Mouse (Mus musculus) heart, embryonic 16.5 days (tissue): ENCODE measurements around the gene Icos. TPM values are rescaled to one million over a fixed set of nuclear protein-coding genes. Genes with fewer than 3 reads are reported as not detected.

Experiments
- ATAC-seq: fragments of 200-750 bp; cut with Nextera tagmentation; replicated peaks from 2 replicates; pipeline ENCODE4 v1.8.0; 2017; ENCODE audit warnings: moderate number of reproducible peaks; ENCODE audit not compliant: insufficient read depth, low FRiP score; ENCODE audit errors: extremely low read depth
- H3K27ac ChIP-seq: fragments of 300-500 bp; sonication (generic); 2 replicates; pipeline ENCODE4 v1.5.1; 2014; ENCODE audit warnings: mild to moderate bottlenecking, low read length, control low read depth, moderate library complexity
- H3K27me3 ChIP-seq: fragments of 300-500 bp; sonication (generic); 2 replicates; pipeline ENCODE4 v1.6.1; 2014; ENCODE audit warnings: low read length, mixed read lengths; ENCODE audit not compliant: control insufficient read depth, insufficient read depth
- H3K36me3 ChIP-seq: fragments of 300-500 bp; sonication (generic); 2 replicates; pipeline ENCODE4 v1.6.1; 2014; ENCODE audit not compliant: control insufficient read depth, insufficient read depth
- H3K4me1 ChIP-seq: fragments of 300-500 bp; sonication (generic); 2 replicates; pipeline ENCODE4 v1.6.1; 2014; ENCODE audit warnings: low read length, mixed read lengths; ENCODE audit not compliant: control insufficient read depth, insufficient read depth
- H3K4me2 ChIP-seq: fragments of 300-500 bp; sonication (generic); 2 replicates; pipeline ENCODE4 v1.6.1; 2014; ENCODE audit warnings: low read depth, mild to moderate bottlenecking, control low read depth, low read length
- H3K4me3 ChIP-seq: fragments of 300-500 bp; sonication (generic); 2 replicates; pipeline ENCODE4 v1.5.1; 2014; ENCODE audit warnings: mild to moderate bottlenecking, control low read depth, low read length
- H3K9ac ChIP-seq: fragments of 300-500 bp; sonication (generic); 2 replicates; pipeline ENCODE4 v1.6.1; 2014; ENCODE audit warnings: low read length, control low read depth
- H3K9me3 ChIP-seq: fragments of 300-500 bp; sonication (generic); replicated peaks from 2 replicates; pipeline ENCODE4 v1.6.1; 2016; ENCODE audit warnings: low read length; ENCODE audit not compliant: control insufficient read depth
- WGBS: fragments of 180-500 bp; shearing (Covaris S2); extraction: QIAGEN DNeasy Blood & Tissue Kit; methylation state at CpG from one replicate; pipeline ENCODE4 v1.1.7; 2014; 5-methylcytosine and 5-hydroxymethylcytosine counted together
- polyA plus RNA-seq: library from polyadenylated mRNA; unstranded; fragments of >200 nt; fragmentation: Nextera tagmentation; extraction: Ambion mirVana; gene quantifications from 2 replicates; pipeline ENCODE4 v1.2.1, GENCODE M21; 2015

Gene Icos
- polyA plus RNA-seq, 1 experiment from 2014 or later: 1.2 TPM

DNA sequence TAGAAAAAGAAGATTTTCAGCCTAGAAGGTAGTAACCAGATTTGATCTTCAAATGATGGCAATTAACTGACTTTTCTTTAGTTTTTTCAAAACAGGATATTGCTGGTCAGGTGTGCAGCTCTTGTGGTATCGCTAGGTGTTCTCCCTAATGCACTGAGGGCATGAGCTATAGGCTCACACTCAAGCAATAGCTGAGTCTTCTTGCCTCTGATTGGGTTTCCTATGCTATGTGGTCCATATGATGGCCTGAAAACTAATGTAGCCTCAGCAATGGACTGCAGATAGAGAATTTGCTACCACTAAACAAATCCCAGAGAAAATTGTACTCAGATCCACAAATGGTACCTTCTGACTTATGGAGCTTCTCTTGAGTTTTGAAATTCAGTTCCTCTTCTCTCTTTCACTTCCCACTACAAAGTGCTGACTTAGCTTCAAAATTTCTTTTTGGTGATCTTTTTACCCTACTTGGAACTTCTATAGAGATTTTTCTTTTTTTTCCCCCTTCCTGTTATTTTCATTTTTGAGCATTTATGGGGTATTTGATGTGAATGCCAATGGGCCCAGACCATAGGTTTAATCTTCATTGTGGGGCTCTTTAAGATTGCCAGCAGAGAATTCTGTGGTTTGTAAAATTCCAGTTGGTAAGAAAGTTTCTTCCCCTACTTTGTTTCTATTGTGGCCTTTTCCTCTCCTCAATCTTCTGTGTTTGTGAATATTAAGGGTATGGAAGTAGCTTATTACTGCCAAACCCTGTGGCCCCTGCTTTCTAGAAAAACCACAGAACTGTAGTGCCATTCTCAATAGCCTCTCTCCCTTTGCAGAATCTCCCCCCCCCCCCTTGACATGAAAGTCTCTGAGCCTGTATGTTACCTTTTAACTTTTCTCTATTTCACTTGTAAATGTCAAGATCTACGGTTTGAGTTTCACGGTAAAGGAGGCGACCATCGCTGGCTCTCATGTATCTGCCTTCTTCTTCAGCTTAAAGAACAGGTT is 36.4 kb upstream of the Icos start:
- no peaks in the 10 kb centered on the region for H3K36me3 ChIP-seq
- WGBS: 88% methylated on average over 5 of the region's 5 CpGs
- no peak overlapping the region for H3K4me3 ChIP-seq
- no peak overlapping the region for H3K9ac ChIP-seq
- no peak overlapping the region for H3K4me2 ChIP-seq
- H3K4me1 ChIP-seq: no peaks in the 10 kb centered on the region
- H3K27me3 ChIP-seq: no peaks in the 10 kb centered on the region
- no peak for ATAC-seq
- H3K9me3 ChIP-seq: no peaks in the 10 kb centered on the region
- 0 out of 2 replicates have a peak overlapping the region, but pooled peaks have one; percentile 5 for H3K27ac ChIP-seq

DNA sequence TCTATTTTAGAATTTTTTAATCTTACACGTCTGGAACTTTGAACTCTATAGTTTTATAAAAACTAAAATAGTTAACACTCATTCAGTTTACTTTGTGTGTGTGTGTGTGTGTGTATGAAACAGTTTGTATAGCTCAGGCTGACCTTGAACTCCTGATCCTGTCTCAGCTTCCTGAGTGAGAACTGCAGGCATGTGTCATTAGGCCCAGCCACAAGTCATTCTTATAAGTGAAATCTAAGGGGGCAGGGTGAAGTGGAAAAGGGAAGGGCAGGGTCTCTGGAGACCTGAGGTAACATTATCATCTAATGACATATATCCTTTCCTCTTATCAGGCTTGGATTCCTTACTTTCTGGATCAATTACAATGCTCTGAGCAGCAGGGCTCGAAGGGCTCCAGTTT is 34.8 kb upstream of the Icos start:
- no peaks in the 10 kb centered on the region for H3K9me3 ChIP-seq
- ATAC-seq: no peak
- H3K9ac ChIP-seq: no peak overlapping the region
- no peak overlapping the region for H3K27ac ChIP-seq
- WGBS: 78% methylated on average over 2 of the region's 2 CpGs
- no peaks in the 10 kb centered on the region for H3K27me3 ChIP-seq
- no peak overlapping the region for H3K4me3 ChIP-seq
- no peaks in the 10 kb centered on the region for H3K36me3 ChIP-seq
- no peaks in the 10 kb centered on the region for H3K4me1 ChIP-seq
- H3K4me2 ChIP-seq: no peak overlapping the region

DNA sequence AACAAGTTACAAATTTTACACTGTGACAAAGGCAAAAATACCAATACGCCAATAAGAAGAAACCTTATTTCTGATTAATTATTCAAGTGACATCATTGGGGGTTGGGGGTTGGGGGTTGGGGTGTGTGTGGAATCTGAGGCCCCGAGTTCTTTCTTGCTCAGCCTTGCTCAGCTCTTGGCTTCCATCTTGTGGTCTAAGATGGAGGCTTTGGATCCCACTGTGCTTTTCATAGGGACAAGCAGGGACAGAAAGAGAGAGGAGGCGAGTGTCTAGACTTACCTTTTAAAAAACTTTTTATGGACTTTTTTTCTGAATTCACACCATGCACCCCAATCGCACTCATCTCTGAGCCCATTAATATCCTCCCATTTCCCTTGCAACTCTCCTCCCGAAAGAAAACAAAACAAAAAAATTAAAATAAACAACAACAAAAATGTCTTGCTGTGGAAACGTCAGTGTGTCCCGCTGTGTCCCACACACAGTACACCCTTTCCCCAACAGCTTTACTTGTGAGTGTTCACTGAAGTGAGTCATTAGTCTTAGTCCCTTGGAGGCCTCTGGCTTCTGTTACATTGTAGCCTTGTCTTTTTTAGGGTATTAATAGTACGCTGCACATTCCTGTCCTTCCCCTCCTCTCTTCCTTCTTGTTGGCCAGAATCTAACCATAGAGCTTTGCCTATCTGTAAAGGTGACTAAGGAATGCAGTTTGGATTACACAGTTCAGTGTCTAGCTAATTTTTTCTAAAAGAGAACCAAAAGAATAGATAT is 31.9 kb upstream of the Icos start:
- no peaks in the 10 kb centered on the region for H3K4me1 ChIP-seq
- no peak overlapping the region for H3K4me2 ChIP-seq
- H3K9ac ChIP-seq: no peak overlapping the region
- no peaks in the 10 kb centered on the region; the same call in 1 of the 2 replicates for H3K9me3 ChIP-seq
- H3K36me3 ChIP-seq: no peaks in the 10 kb centered on the region
- no peak overlapping the region for H3K4me3 ChIP-seq
- ATAC-seq: peak; percentile 83
- no peaks in the 10 kb centered on the region for H3K27me3 ChIP-seq
- H3K27ac ChIP-seq: peak overlapping the region; percentile 40; the same call in 1 of the 2 replicates
- 65% methylated on average over 8 of the region's 8 CpGs for WGBS

DNA sequence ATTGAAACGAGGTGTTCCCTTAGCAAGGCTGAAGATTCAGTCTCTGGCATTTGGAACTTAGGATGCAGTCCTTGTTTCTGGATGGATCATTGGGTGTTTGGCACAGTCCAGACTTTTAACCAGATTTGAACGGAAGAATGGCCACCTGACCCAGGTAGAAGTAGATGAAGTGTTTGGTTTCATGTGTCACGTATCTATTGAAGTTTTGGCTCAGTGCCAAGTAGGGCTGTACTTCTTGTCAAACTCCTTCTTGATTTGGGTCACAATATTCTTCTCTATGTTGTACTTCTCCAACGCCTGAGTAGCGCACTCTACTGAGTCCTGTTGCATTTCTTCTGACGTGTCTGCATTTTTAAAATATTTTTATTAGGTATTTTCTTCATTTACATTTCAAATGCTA is 29.6 kb upstream of the Icos start:
- H3K4me2 ChIP-seq: no peak overlapping the region
- ATAC-seq: no peak
- H3K27me3 ChIP-seq: no peaks in the 10 kb centered on the region
- H3K4me1 ChIP-seq: peaks cover 9% of the 10 kb centered on the region
- H3K36me3 ChIP-seq: no peaks in the 10 kb centered on the region
- 79% methylated on average over 6 of the region's 6 CpGs for WGBS
- no peak overlapping the region for H3K27ac ChIP-seq
- no peak overlapping the region for H3K4me3 ChIP-seq
- no peaks in the 10 kb centered on the region; the same call in 1 of the 2 replicates for H3K9me3 ChIP-seq
- H3K9ac ChIP-seq: no peak overlapping the region

DNA sequence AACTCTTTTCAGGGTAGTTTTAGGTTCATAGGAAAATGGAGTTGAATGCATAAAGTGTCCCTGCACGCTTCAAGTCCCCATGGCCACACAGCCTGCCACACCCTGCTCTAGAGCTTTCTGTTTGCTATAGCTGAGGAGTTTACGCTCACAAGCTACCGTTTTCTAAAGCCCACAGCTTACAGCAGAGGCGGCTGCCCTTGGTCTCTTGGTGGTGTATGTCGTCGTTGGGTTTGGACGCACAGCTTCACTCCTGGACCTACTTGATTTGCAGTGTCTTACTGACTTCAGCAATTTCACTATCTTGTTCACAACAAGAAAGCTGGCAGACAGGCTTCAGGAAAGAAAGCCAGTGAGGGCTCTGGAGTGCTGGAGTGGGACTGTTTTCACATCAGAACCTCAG is 24.8 kb upstream of the Icos start:
- Histone ChIP-seq H3K9me3 (no peaks in the 10 kb centered on the region; the same call in 1 of the 2 replicates), H3K36me3 (no peaks in the 10 kb centered on the region), H3K9ac (peak overlapping the region; percentile 57), H3K27me3 (no peaks in the 10 kb centered on the region), H3K4me1 (peaks cover 10% of the 10 kb centered on the region), H3K27ac (peak overlapping the region; percentile 64), H3K4me2 (peak overlapping the region; percentile 36), H3K4me3 (no peak overlapping the region; the same call in 1 of the 2 replicates)
- ATAC-seq: 0 out of 2 replicates have a peak, but pooled peaks have one; percentile 10
- WGBS: 29% methylated on average over 7 of the region's 7 CpGs

DNA sequence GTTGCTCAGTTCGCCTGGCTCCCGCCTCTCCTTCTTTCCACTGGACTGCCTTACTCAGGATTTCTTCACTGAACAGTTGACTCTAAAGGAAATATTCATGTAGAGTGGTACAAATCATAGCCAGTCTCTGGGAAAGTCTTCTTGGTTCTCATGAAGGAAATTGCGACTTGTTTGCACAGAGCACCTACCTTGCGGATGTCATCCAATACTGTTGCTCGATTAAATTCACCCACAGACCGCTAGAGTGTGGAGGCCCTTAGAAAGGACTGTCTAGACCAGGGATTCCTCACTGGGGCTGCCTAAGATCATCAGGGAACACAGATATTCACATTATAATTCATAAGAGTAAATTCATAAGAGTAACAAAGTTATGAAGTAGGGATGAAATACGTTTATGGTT is 24.0 kb upstream of the Icos start:
- 89% methylated on average over 7 of the region's 7 CpGs for WGBS
- H3K4me2 ChIP-seq: no peak overlapping the region

DNA sequence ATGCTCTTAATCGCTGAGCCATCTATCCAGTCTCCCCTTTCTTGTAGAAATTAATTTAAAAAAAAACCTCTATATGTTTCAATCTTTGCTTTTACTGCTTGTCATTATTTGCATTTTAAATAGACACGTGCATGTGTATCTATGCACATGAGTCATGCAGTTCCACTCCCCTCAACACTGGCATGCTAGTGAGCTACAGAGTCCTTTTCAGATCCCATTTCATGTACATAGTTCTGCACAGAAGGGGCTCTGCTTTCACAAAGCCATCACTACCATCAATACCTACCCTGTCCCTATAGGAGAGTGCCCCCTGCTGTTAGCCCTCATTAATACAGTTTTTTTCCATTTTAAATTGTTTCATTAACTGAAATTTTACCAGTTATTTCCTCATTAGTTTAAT is 23.0 kb upstream of the Icos start:
- H3K36me3 ChIP-seq: no peaks in the 10 kb centered on the region
- no peak overlapping the region for H3K4me3 ChIP-seq
- H3K4me2 ChIP-seq: no peak overlapping the region
- WGBS: 61% methylated on average over 2 of the region's 2 CpGs
- H3K4me1 ChIP-seq: peaks cover 17% of the 10 kb centered on the region
- ATAC-seq: 0 out of 2 replicates have a peak, but pooled peaks have one; percentile 50
- no peaks in the 10 kb centered on the region for H3K27me3 ChIP-seq
- no peak overlapping the region for H3K9ac ChIP-seq
- H3K9me3 ChIP-seq: no peaks in the 10 kb centered on the region; the same call in 1 of the 2 replicates
- H3K27ac ChIP-seq: no peak overlapping the region

More for the DNA sequence above, 24.0 kb upstream of the Icos start:
- no peaks in the 10 kb centered on the region; the same call in 1 of the 2 replicates for H3K9me3 ChIP-seq
- no peak overlapping the region for H3K4me3 ChIP-seq
- H3K36me3 ChIP-seq: no peaks in the 10 kb centered on the region
- ATAC-seq: no peak
- H3K9ac ChIP-seq: no peak overlapping the region
- peaks cover 10% of the 10 kb centered on the region for H3K4me1 ChIP-seq
- peak overlapping the region; percentile 57 for H3K27ac ChIP-seq
- no peaks in the 10 kb centered on the region for H3K27me3 ChIP-seq

DNA sequence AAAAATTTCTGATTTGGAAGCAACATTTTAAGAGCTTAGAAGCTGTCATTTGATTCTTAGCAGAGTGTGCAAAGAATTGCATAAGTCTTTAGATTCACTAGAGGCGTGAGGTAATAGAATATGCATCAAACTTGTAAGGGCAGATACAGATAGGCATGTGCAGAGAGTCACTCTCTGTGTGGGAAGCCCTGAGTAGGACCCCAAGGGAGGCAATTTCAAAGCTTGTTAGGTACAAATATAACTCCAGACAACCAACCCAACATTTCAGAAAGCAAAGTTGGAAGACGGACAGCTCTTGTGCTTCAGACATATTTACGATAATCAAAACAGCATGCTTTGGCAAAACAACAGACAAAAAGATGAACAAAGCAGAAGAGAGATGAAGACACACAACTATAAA is 22.5 kb upstream of the Icos start:
- WGBS: 86% methylated on average over 3 of the region's 3 CpGs
- ATAC-seq: no peak

More for the DNA sequence above, 22.5 kb upstream of the Icos start:
- Histone ChIP-seq H3K27me3 (no peaks in the 10 kb centered on the region), H3K4me1 (peaks cover 18% of the 10 kb centered on the region), H3K9ac (no peak overlapping the region), H3K27ac (no peak overlapping the region), H3K9me3 (no peaks in the 10 kb centered on the region; the same call in 1 of the 2 replicates), H3K36me3 (no peaks in the 10 kb centered on the region), H3K4me3 (no peak overlapping the region), H3K4me2 (no peak overlapping the region)
